Mouse (Mus musculus): ENCODE data around the gene Moap1. TPM values are rescaled to one million over a fixed set of nuclear protein-coding genes. Genes with fewer than 3 reads are reported as not detected.

Gene Moap1
- 38.7 and 45.2 TPM in 2 replicates for polyA plus RNA-seq (2015; fragmentation: Nextera tagmentation; extraction: Ambion mirVana)

GRCm38 (mm10) chr12:102743589-102744574 is at the start of gene Moap1, which contains the start of gene Tmem251:
Gene Moap1 (minus strand): TSS chr12:102743661.
Gene Tmem251 (plus strand): TSS chr12:102743762.
- Histone ChIP-seq H3K4me1 (peaks cover 25% of the 10 kb centered on the region), H3K4me2 (peak within 1 kb of the TSS; percentile 87), H3K4me3 (peak within 1 kb of the TSS; percentile 88), H3K9ac (peak within 1 kb of the TSS; percentile 95), H3K36me3 (ENCODE audit: poor library complexity, severe bottlenecking) (peaks cover 25% of the 10 kb centered on the region), H3K27ac (peak within 1 kb of the TSS; percentile 93), H3K27me3 (no peaks in the 10 kb centered on the region), H3K9me3 (replicated peaks) (no peaks in the 10 kb centered on the region)
- peak; percentile 98 for ATAC-seq
- under 1% methylated on average over 61 of the region's 63 CpGs for WGBS

- Histone ChIP-seq H3K9ac (no peak overlapping the region), H3K27ac (no peak overlapping the region), H3K36me3 (ENCODE audit: poor library complexity, severe bottlenecking) (peaks cover 81% of the 10 kb centered on the region), H3K4me3 (no peak overlapping the region), H3K27me3 (no peaks in the 10 kb centered on the region), H3K4me1 (no peaks in the 10 kb centered on the region), H3K9me3 (replicated peaks) (no peaks in the 10 kb centered on the region), H3K4me2 (no peak overlapping the region)
- 89% methylated on average over 7 of the region's 7 CpGs for WGBS
- ATAC-seq, result no peak
These were observed 44.5 kb upstream of the Moap1 start for GRCm38 (mm10) chr12:102787927-102788326.

DNA sequence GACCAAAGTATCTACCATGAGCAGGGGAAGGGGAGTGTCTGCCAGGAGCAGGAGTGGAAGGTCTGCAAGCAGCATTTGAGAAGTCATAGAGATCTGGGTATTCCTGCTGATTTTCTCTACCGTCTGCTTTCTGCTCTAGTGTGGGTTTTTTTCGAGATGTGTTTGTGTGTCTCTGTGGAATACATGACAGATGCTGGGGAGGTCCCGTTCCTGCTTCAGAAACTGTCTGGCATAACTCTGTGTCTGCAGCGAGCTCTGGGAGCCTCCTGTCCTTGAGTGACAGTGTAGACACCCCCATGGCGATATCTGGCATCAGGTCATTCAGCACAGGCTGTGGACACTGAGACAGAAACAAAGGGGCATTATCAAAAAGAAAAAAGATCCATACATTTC is 42.1 kb upstream of the Moap1 start:
- Histone ChIP-seq H3K36me3 (ENCODE audit: poor library complexity, severe bottlenecking) (peaks cover 70% of the 10 kb centered on the region), H3K27me3 (no peaks in the 10 kb centered on the region), H3K4me2 (no peak overlapping the region), H3K4me1 (peaks cover 2% of the 10 kb centered on the region; the same call in 1 of the 2 replicates), H3K9me3 (replicated peaks) (no peaks in the 10 kb centered on the region), H3K27ac (no peak overlapping the region), H3K9ac (no peak overlapping the region), H3K4me3 (no peak overlapping the region)
- 87% methylated on average over 5 of the region's 5 CpGs for WGBS
- ATAC-seq, result no peak

DNA sequence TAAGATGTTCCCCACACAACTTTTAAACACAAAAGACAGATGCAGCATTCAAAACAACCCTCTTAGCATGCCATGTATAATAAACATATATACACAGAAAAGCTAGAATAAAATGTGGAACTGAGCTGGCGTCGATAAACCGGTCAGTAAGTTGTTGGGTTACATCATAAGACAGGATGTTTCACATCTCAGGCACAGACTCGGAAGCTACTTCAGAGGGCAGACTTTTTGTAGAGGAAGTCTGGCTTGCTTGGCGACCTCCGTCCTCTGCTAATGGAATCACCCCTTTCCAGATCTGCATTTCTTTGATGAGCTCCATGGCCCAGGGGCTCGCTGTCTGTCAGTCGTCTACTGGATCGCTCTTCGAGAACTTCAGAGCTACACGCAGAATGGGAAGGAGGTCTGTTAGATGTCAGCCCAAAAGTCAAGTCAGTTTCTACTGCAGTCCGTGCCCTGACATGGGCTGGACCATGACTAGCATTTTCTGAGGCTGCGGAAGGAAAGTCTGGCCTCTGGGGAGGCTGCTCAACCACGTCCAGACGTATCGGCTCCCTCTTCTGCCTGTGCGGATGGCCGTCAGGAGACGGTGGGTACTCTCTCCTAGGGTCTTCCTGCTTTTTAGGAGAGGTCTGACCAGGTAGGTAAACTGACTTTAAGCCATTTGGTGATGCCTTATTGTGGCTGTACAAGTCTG is 41.6 kb upstream of the Moap1 start:
- no peak overlapping the region for H3K4me3 ChIP-seq
- ATAC-seq, result no peak
- no peak overlapping the region for H3K27ac ChIP-seq
- H3K4me1 ChIP-seq, result peaks cover 2% of the 10 kb centered on the region; the same call in 1 of the 2 replicates
- no peaks in the 10 kb centered on the region for H3K9me3 ChIP-seq (replicated peaks)
- H3K27me3 ChIP-seq, result no peaks in the 10 kb centered on the region
- peaks cover 65% of the 10 kb centered on the region for H3K36me3 ChIP-seq (ENCODE audit: poor library complexity, severe bottlenecking)
- H3K9ac ChIP-seq, result no peak overlapping the region
- no peak overlapping the region for H3K4me2 ChIP-seq
- WGBS, result 95% methylated on average over 19 of the region's 19 CpGs

GRCm38 (mm10) chr12:102782841-102783240 is 39.4 kb upstream of the Moap1 start:
- H3K27me3 ChIP-seq, result no peaks in the 10 kb centered on the region
- H3K27ac ChIP-seq, result no peak overlapping the region
- no peak overlapping the region for H3K4me3 ChIP-seq
- H3K4me2 ChIP-seq, result no peak overlapping the region
- peaks cover 53% of the 10 kb centered on the region for H3K36me3 ChIP-seq (ENCODE audit: poor library complexity, severe bottlenecking)
- WGBS, result 96% methylated on average over 5 of the region's 5 CpGs
- H3K4me1 ChIP-seq, result peaks cover 2% of the 10 kb centered on the region; the same call in 1 of the 2 replicates
- no peak overlapping the region for H3K9ac ChIP-seq
- H3K9me3 ChIP-seq (replicated peaks), result no peaks in the 10 kb centered on the region
- no peak for ATAC-seq

DNA sequence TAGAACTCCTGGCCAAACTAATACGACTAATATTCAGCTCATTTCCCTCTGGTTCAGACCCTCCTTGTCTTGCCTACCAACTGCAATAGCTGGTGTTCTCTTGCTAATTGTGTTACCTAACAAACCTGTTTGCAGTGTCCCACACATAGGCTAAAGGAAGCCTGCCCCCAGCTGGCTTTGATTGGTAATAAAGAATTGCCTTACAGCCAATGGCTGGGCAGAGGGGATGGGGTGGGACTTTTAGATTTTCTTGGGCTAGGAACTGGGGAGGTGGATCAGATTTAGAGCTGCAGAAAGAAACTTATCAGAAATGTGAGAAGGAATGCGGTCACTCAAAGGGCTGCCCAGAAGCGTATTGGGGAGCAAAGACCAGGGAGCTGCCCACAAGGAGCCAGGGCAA is 36.0 kb upstream of the Moap1 start:
- H3K9me3 ChIP-seq (replicated peaks), result no peaks in the 10 kb centered on the region
- H3K4me3 ChIP-seq, result no peak overlapping the region
- no peak for ATAC-seq
- H3K4me1 ChIP-seq, result peaks cover 2% of the 10 kb centered on the region; the same call in 1 of the 2 replicates
- H3K36me3 ChIP-seq (ENCODE audit: poor library complexity, severe bottlenecking), result peaks cover 57% of the 10 kb centered on the region
- H3K9ac ChIP-seq, result no peak overlapping the region
- no peak overlapping the region for H3K4me2 ChIP-seq
- H3K27me3 ChIP-seq, result no peaks in the 10 kb centered on the region
- H3K27ac ChIP-seq, result no peak overlapping the region
- 55% methylated on average over 3 of the region's 3 CpGs for WGBS

DNA sequence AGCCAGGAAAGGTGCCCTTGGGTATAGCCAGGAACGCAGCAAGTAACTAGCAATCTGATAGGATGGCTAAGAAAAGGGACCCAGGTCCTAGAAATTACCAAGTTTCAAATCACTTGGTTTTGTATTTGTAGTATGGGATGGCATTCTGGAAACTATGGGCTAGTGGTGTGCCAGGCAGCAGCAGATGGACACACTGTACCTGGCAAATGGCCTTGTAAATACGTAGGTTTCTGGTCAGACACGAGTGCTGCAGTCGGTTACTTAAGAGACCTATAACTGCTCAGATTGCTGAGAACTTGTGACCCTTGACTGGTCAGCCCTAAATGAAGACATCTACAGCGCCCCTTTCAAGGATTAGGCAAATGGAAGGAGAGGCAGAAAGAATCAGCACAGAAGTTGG is 34.7 kb upstream of the Moap1 start:
- Histone ChIP-seq H3K36me3 (ENCODE audit: poor library complexity, severe bottlenecking) (peaks cover 60% of the 10 kb centered on the region), H3K9me3 (replicated peaks) (no peaks in the 10 kb centered on the region), H3K27me3 (no peaks in the 10 kb centered on the region), H3K4me2 (no peak overlapping the region), H3K4me3 (no peak overlapping the region), H3K27ac (no peak overlapping the region), H3K4me1 (peaks cover 2% of the 10 kb centered on the region; the same call in 1 of the 2 replicates), H3K9ac (no peak overlapping the region)
- WGBS, result 86% methylated on average over 5 of the region's 5 CpGs
- ATAC-seq, result no peak

- H3K27ac ChIP-seq, result no peak overlapping the region
- WGBS, result 93% methylated on average over 14 of the region's 14 CpGs
- H3K4me2 ChIP-seq, result no peak overlapping the region
- ATAC-seq, result no peak
- no peak overlapping the region for H3K4me3 ChIP-seq
- H3K27me3 ChIP-seq, result no peaks in the 10 kb centered on the region
- H3K4me1 ChIP-seq, result no peaks in the 10 kb centered on the region
- no peaks in the 10 kb centered on the region for H3K9me3 ChIP-seq (replicated peaks)
- peaks cover 71% of the 10 kb centered on the region for H3K36me3 ChIP-seq (ENCODE audit: poor library complexity, severe bottlenecking)
- H3K9ac ChIP-seq, result no peak overlapping the region
These were observed 32.6 kb upstream of the Moap1 start for GRCm38 (mm10) chr12:102776035-102776434.

GRCm38 (mm10) chr12:102772676-102773075 is 29.2 kb upstream of the Moap1 start:
- Histone ChIP-seq H3K27ac (no peak overlapping the region), H3K27me3 (no peaks in the 10 kb centered on the region), H3K9me3 (replicated peaks) (no peaks in the 10 kb centered on the region), H3K4me3 (no peak overlapping the region), H3K36me3 (ENCODE audit: poor library complexity, severe bottlenecking) (peaks cover 96% of the 10 kb centered on the region), H3K4me2 (no peak overlapping the region), H3K4me1 (no peaks in the 10 kb centered on the region), H3K9ac (no peak overlapping the region)
- no peak for ATAC-seq
- 98% methylated on average over 5 of the region's 5 CpGs for WGBS

- H3K9me3 ChIP-seq (replicated peaks), result no peaks in the 10 kb centered on the region
- 97% methylated on average over 8 of the region's 8 CpGs for WGBS
- no peak overlapping the region for H3K9ac ChIP-seq
- no peak for ATAC-seq
- H3K4me1 ChIP-seq, result no peaks in the 10 kb centered on the region
- H3K4me2 ChIP-seq, result no peak overlapping the region
- H3K4me3 ChIP-seq, result no peak overlapping the region
- H3K36me3 ChIP-seq (ENCODE audit: poor library complexity, severe bottlenecking), result peaks cover 95% of the 10 kb centered on the region
- no peak overlapping the region for H3K27ac ChIP-seq
- no peaks in the 10 kb centered on the region for H3K27me3 ChIP-seq
These were observed 28.1 kb upstream of the Moap1 start for GRCm38 (mm10) chr12:102771601-102772000.

DNA sequence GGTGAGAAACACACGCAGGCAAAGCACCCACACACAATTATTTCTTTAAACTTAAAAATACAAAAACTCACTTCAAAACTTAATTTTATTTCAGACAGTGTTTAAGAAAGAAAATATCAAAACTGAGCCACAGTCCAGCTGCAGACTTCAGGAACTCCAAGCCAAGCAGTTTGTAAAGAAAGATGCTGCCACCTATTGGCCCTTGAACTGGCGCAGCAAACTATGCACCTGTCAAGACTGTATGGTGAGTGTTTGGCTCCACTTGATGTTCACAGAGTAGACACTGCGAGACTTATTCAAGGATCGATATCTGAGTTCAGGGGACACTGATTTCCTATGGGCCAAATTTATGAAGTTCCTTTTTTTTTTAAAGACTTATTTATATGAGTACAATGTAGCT is 25.5 kb upstream of the Moap1 start:
- Histone ChIP-seq H3K4me1 (no peaks in the 10 kb centered on the region), H3K9ac (no peak overlapping the region), H3K27me3 (no peaks in the 10 kb centered on the region), H3K4me3 (no peak overlapping the region), H3K36me3 (ENCODE audit: poor library complexity, severe bottlenecking) (peaks cover 89% of the 10 kb centered on the region), H3K9me3 (replicated peaks) (no peaks in the 10 kb centered on the region), H3K27ac (no peak overlapping the region), H3K4me2 (no peak overlapping the region)
- ATAC-seq, result no peak
- WGBS, result 93% methylated on average over 4 of the region's 4 CpGs

- Histone ChIP-seq H3K9ac (no peak overlapping the region), H3K27me3 (no peaks in the 10 kb centered on the region), H3K36me3 (ENCODE audit: poor library complexity, severe bottlenecking) (peaks cover 50% of the 10 kb centered on the region), H3K27ac (no peak overlapping the region), H3K9me3 (replicated peaks) (no peaks in the 10 kb centered on the region), H3K4me1 (peaks cover 16% of the 10 kb centered on the region), H3K4me2 (no peak overlapping the region), H3K4me3 (no peak overlapping the region)
- ATAC-seq, result no peak
These were observed 20.2 kb upstream of the Moap1 start for GRCm38 (mm10) chr12:102763696-102764095.

Measured in forebrain, embryonic 13.5 days (tissue).